Mouse (Mus musculus) liver, adult 2 months (tissue): ENCODE results near the gene Klrg1. TPM values are rescaled to one million over a fixed set of nuclear protein-coding genes. Genes with fewer than 3 reads are reported as not detected.

Experiments used
- DNase-seq: peaks from one replicate; pipeline ENCODE4 v3.0.0-alpha.2; 2011; ENCODE audit warnings: low read depth, low spot score; ENCODE audit errors: extremely low read depth
- H3K27ac ChIP-seq: fragments of 200-500 bp; replicated peaks from 2 replicates; pipeline ENCODE4 v1.5.1; 2012; ENCODE audit warnings: low read depth, mild to moderate bottlenecking, control low read depth, inconsistent platforms, low read length; ENCODE audit not compliant: insufficient read depth
- H3K27me3 ChIP-seq: fragments of 200-500 bp; 2 replicates; pipeline ENCODE4 v1.6.1; 2012; ENCODE audit warnings: mild to moderate bottlenecking, moderate library complexity, low read length, inconsistent platforms; ENCODE audit not compliant: control insufficient read depth, insufficient read depth
- H3K36me3 ChIP-seq: fragments of 200-500 bp; 2 replicates; pipeline ENCODE4 v1.6.1; 2012; ENCODE audit warnings: low read length, inconsistent platforms; ENCODE audit not compliant: control insufficient read depth, insufficient read depth
- H3K4me1 ChIP-seq: fragments of 200-500 bp; 2 replicates; pipeline ENCODE4 v1.6.1; 2011; ENCODE audit warnings: low read length; ENCODE audit not compliant: control insufficient read depth, insufficient read depth
- H3K4me3 ChIP-seq: fragments of 200-500 bp; 2 replicates; pipeline ENCODE4 v1.5.1; 2011; ENCODE audit warnings: low read depth, mild to moderate bottlenecking, control low read depth, low read length, moderate library complexity; ENCODE audit not compliant: insufficient read depth
- H3K79me2 ChIP-seq: fragments of 200-500 bp; 2 replicates; pipeline ENCODE4 v1.6.1; 2012; ENCODE audit warnings: inconsistent platforms, mild to moderate bottlenecking, low read length, moderate library complexity; ENCODE audit not compliant: control insufficient read depth, insufficient read depth
- H3K9ac ChIP-seq: fragments of 200-500 bp; 2 replicates; pipeline ENCODE4 v1.6.1; 2012; ENCODE audit warnings: low read depth, mild to moderate bottlenecking, control low read depth, inconsistent platforms, low read length
- CTCF ChIP-seq: fragments of 200-500 bp; IDR thresholded peaks from 2 replicates; pipeline ENCODE4 v1.5.1; 2011; ENCODE audit warnings: low read depth, low read length, control low read depth
- POLR2A ChIP-seq: fragments of 200-500 bp; IDR thresholded peaks from 2 replicates; pipeline ENCODE4 v1.6.1; 2011; ENCODE audit warnings: low read length, control low read depth; ENCODE audit not compliant: insufficient read depth; ENCODE audit errors: extremely low read depth
- WGBS: fragments of 180-500 bp; shearing (Covaris S2); methylation state at CpG from one replicate; pipeline ENCODE4 v1.1.7; 2018; 5-methylcytosine and 5-hydroxymethylcytosine counted together
- polyA plus RNA-seq: library from polyadenylated mRNA; depleted of rRNA; stranded (reverse); fragments of >200 nt; gene quantifications from 2 replicates; pipeline ENCODE4 v1.2.3, GENCODE M21; 2012
- total RNA-seq: library from RNA; depleted of rRNA; stranded (reverse); fragments of >200 nt; gene quantifications from 2 replicates; pipeline ENCODE4 v1.2.3, GENCODE M21; 2014

Klrg1 gene
- total and polyA plus RNA-seq, 2 experiments = 0.09 TPM; not detected in 1

DNA sequence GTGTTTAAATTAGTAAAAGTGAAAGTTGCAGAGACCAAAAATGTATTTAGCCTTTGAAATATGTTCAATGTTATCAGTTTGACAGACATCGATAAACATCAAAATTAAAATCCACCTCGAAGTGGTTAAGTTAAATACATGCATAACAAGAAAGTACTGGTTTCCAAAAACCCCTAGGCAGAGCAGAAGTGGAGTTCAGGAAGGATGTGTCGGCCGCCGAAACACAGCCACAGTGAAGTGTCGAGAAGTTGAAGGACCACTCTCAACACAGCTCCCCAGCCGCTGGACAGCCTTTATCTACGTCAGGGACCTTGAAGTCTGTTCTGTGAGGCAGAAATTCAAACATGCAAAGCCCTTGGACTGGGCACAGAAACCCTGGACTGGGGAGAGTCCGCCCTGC lies 20.8 kb upstream of the Klrg1 start:
- no peak for TF ChIP-seq CTCF
- no peak for TF ChIP-seq POLR2A
- WGBS = 74% methylated on average over 9 of the region's 9 CpGs
- Histone ChIP-seq H3K27ac (no peak overlapping the region), H3K9ac (no peak overlapping the region), H3K27me3 (no peaks in the 10 kb centered on the region), H3K36me3 (no peaks in the 10 kb centered on the region), H3K4me1 (no peaks in the 10 kb centered on the region), H3K4me3 (no peak overlapping the region), H3K79me2 (no peaks in the 10 kb centered on the region)
- DNase-seq = no peak

DNA sequence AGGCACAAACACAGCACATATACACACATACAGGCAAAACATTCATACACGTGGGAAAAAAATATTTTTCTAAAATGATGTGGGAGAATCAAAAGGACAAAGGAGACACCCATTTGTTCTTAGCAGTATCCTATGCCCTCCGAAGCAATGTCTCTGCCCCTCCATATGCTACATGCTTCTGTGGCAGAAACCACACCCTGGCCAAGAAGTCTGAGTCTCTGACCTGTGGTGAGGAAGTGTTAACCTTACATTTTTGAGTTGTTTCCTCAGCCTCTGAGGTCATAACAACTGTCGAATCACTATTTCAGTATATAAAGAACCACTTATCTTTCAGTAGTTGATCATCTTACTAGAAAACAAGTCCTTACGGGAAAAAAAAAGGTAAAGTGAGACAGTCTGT lies 20.0 kb upstream of the Klrg1 start:
- no peaks in the 10 kb centered on the region for H3K79me2 ChIP-seq
- WGBS = 81% methylated on average over 4 of the region's 4 CpGs
- no peaks in the 10 kb centered on the region for H3K4me1 ChIP-seq
- DNase-seq = no peak
- TF ChIP-seq POLR2A = no peak
- no peak for TF ChIP-seq CTCF
- H3K9ac ChIP-seq = no peak overlapping the region
- H3K4me3 ChIP-seq = no peak overlapping the region
- H3K27me3 ChIP-seq = no peaks in the 10 kb centered on the region
- no peak overlapping the region for H3K27ac ChIP-seq
- H3K36me3 ChIP-seq = no peaks in the 10 kb centered on the region

DNA sequence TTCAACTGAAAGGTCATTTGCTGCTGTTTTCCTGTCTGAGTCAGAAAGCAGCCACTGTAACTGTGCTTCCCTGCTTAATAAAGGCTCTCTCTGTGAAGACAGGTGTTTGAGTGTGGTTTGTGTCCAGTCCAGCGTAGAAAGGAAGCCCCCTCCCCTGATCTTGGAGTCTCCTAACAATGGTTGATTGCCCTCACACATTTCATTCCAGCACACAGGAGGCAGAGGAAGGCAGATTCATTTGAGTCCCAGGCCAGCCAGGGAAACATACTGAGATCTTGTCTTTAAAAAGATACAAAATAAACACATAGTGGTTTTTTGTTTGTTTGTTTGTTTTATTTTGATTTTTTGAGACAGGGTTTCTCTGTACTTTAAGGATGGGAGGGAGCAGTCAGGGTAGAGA lies 19.4 kb upstream of the Klrg1 start:
- Histone ChIP-seq H3K4me1 (no peaks in the 10 kb centered on the region), H3K79me2 (no peaks in the 10 kb centered on the region), H3K9ac (no peak overlapping the region), H3K36me3 (no peaks in the 10 kb centered on the region), H3K27ac (no peak overlapping the region), H3K27me3 (no peaks in the 10 kb centered on the region), H3K4me3 (no peak overlapping the region)
- TF ChIP-seq POLR2A (no peak), CTCF (no peak)
- 70% methylated on average over 1 of the region's 1 CpGs for WGBS
- no peak for DNase-seq

DNA sequence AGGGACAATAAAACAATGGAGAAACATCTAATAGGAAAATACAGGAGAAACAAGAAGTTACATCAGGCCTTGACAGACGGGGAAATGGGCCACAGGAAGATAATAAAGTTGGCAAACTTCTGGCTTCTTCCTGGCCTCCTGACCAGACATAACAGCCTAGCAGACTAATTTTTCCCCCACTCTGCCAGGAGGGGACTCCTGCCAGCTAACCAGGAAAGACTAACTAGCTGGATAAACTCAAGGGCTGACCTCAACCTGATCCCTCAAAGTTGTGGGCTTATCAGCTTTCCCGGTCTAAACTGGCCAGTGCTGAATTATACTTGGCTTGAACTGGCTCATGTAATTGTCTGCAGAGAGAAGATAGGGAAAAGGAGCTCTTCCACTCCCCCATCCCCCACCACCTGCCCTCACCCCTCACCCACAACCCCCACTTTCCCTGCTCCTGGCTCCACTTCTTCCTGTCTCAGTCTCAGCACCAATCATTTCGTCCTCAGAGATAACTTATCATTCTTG lies 17.0 kb upstream of the Klrg1 start:
- H3K4me1 ChIP-seq = no peaks in the 10 kb centered on the region
- H3K4me3 ChIP-seq = no peak overlapping the region
- TF ChIP-seq POLR2A (no peak), CTCF (no peak)
- 53% methylated on average over 3 of the region's 3 CpGs for WGBS
- peaks cover 2% of the 10 kb centered on the region; the same call in 1 of the 2 replicates for H3K27me3 ChIP-seq
- H3K79me2 ChIP-seq = no peaks in the 10 kb centered on the region
- H3K9ac ChIP-seq = no peak overlapping the region
- H3K36me3 ChIP-seq = no peaks in the 10 kb centered on the region
- H3K27ac ChIP-seq = no peak overlapping the region
- DNase-seq = no peak

DNA sequence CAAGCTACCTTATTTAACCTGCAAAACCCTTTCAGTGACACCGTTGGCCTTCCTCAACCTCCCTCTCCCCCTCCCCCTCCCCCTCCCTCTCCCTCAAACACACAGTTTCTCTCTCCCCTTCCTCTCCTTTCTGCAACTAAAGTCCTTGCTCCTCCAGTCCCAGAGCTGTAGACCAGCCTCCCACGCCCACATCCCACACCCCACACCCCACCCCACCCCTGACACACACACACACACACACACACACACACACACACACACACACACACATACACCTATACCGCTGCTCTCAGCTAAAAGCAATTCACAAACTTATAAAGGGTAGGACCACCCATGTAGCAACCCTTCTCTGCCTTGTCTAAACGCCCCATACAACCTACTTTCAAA lies 15.5 kb upstream of the Klrg1 start:
- Histone ChIP-seq H3K27me3 (peaks cover 2% of the 10 kb centered on the region; the same call in 1 of the 2 replicates), H3K79me2 (no peaks in the 10 kb centered on the region), H3K4me1 (no peaks in the 10 kb centered on the region), H3K27ac (no peak overlapping the region), H3K4me3 (no peak overlapping the region), H3K36me3 (no peaks in the 10 kb centered on the region), H3K9ac (no peak overlapping the region)
- WGBS = 60% methylated on average over 4 of the region's 4 CpGs
- no peak for DNase-seq
- TF ChIP-seq CTCF (no peak), POLR2A (no peak)

DNA sequence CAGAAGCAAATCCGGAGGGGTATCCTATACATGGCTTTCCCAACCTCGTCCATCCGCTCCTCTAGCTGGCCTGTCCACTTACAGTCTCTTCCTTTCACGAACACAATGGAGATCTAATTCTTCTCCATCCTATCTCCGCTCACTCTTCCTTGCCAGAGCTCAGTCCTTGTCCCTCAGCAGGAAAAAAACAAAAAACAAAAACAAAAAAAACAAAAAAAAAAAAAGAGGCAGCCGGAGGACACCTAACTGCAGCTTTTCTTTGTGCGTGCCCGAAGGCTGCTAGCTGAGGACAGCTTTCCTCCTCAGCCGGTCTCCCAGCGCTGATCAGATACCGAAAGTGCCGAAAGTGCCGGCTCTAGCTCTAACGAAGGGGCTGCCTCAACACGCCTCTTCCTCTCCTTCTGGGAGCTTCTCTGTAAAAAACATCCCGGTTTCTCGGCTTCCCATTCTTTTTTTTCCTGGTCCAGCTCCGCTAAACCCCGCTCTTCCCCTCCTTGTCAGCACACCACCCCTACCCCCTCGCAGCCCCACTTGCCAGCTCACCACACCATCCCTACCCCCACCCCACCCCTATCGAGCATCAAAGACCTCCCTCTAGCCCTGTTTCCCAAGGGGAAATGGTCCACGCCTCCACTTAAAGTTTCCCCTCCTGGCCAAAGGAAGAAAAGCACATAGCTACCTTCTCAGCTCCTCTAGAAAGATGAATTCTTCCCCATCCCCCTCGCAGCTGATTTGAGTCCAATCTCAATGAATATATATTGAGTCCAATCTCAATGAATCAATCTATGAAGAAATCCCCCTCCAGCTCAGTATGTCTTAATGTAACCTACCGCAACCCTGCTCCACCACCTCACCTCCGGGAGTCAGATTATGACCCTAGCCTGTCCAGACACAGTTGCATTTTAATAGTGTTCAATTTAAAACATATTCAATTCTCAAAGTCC lies 14.9 kb upstream of the Klrg1 start:
- no peaks in the 10 kb centered on the region for H3K79me2 ChIP-seq
- H3K27me3 ChIP-seq = peaks cover 2% of the 10 kb centered on the region; the same call in 1 of the 2 replicates
- no peak overlapping the region; the same call in 1 of the 2 replicates for H3K9ac ChIP-seq
- no peaks in the 10 kb centered on the region for H3K36me3 ChIP-seq
- peak overlapping the region; percentile 52 for H3K4me3 ChIP-seq
- TF ChIP-seq POLR2A (no peak), CTCF (no peak)
- WGBS = 12% methylated on average over 25 of the region's 25 CpGs
- DNase-seq = no peak
- H3K4me1 ChIP-seq = no peaks in the 10 kb centered on the region
- H3K27ac ChIP-seq = no peak overlapping the region
